Mouse (Mus musculus) CH12.LX (cell line): ENCODE results near the gene Adora3. TPM values are rescaled to one million over a fixed set of nuclear protein-coding genes. Genes with fewer than 3 reads are reported as not detected.
A peak's percentile ranks its signal among the peaks of the same experiment; 100 is the strongest.

Source experiments
- DNase-seq: peaks from one replicate; pipeline ENCODE4 v3.0.0-alpha.2; 2013; ENCODE audit errors: extremely low read depth
- H3K27ac ChIP-seq: 2 replicates; pipeline ENCODE4 v1.5.1; 2012; ENCODE audit warnings: low read depth, mild to moderate bottlenecking, control low read depth, moderate library complexity; ENCODE audit not compliant: insufficient read depth
- H3K27me3 ChIP-seq: replicated peaks from 2 replicates; pipeline ENCODE3; 2012; ENCODE audit warnings: inconsistent platforms
- H3K36me3 ChIP-seq, 2 experiments: replicated peaks in 1 of 2; 2 replicates each; pipeline versions ENCODE3 to v1.6.1; 2012; ENCODE audit warnings: inconsistent platforms in 1 of 2, low read length in 1 of 2, mild to moderate bottlenecking in 1 of 2, mixed read lengths in 1 of 2, moderate library complexity in 1 of 2; ENCODE audit not compliant: control insufficient read depth in 1 of 2, insufficient read depth in 1 of 2
- H3K4me1 ChIP-seq, 2 experiments: 2 replicates each; pipeline ENCODE4 v1.6.1; 2012; ENCODE audit warnings: inconsistent platforms in 1 of 2, moderate library complexity in 1 of 2; ENCODE audit not compliant: insufficient read depth in 2 of 2, control insufficient read depth in 1 of 2
- H3K4me2 ChIP-seq: 2 replicates; pipeline ENCODE4 v1.6.1; 2012; ENCODE audit warnings: low read depth, mild to moderate bottlenecking, control low read depth; ENCODE audit not compliant: poor library complexity, insufficient read depth, severe bottlenecking
- H3K4me3 ChIP-seq, 3 experiments: fragments of 150-350 bp in 1 of 3; sonication (generic) in 1 of 3; replicated peaks in 1 of 3; 2 replicates each; pipeline versions ENCODE3 to v1.5.1; 2011 to 2012; ENCODE audit warnings: low read depth in 2 of 3, low read length in 2 of 3, mild to moderate bottlenecking in 2 of 3, moderate library complexity in 2 of 3, control low read depth in 1 of 3, improper control_type of control experiment in 1 of 3, inconsistent platforms in 1 of 3, mixed read lengths in 1 of 3; ENCODE audit not compliant: poor library complexity in 1 of 3
- H3K79me2 ChIP-seq: replicated peaks from 2 replicates; pipeline ENCODE4 v1.6.1; 2012; ENCODE audit warnings: mild to moderate bottlenecking, moderate library complexity; ENCODE audit not compliant: control insufficient read depth, poor library complexity, insufficient read depth, severe bottlenecking; ENCODE audit errors: extremely low read depth
- H3K9ac ChIP-seq: 2 replicates; pipeline ENCODE4 v1.6.1; 2012; ENCODE audit warnings: low read depth, mild to moderate bottlenecking, control low read depth, moderate library complexity; ENCODE audit not compliant: insufficient read depth
- H3K9me3 ChIP-seq: replicated peaks from 2 replicates; pipeline ENCODE3; 2012; ENCODE audit warnings: low read length, inconsistent platforms, mixed read lengths
- BHLHE40 ChIP-seq: IDR thresholded peaks from 2 replicates; pipeline ENCODE4 v1.6.1; 2011; ENCODE audit warnings: mild to moderate bottlenecking, low read depth, low read length, improper control_type of control experiment
- CTCF ChIP-seq, 2 experiments: IDR thresholded peaks in 1 of 2; conservative IDR thresholded peaks in 1 of 2; 2 replicates each; pipeline ENCODE4 v1.5.1; 2011 to 2012; ENCODE audit warnings: low read depth in 2 of 2, low read length in 2 of 2, improper control_type of control experiment in 1 of 2, inconsistent platforms in 1 of 2, mild to moderate bottlenecking in 1 of 2, moderate library complexity in 1 of 2
- ELF1 ChIP-seq: IDR thresholded peaks from 2 replicates; pipeline ENCODE4 v1.6.1; 2014; ENCODE audit warnings: low read depth, mild to moderate bottlenecking, inconsistent platforms, low read length, improper control_type of control experiment
- ETS1 ChIP-seq: conservative IDR thresholded peaks from 2 replicates; pipeline ENCODE4 v1.6.1; 2012; ENCODE audit warnings: low read depth, mild to moderate bottlenecking, inconsistent platforms, low read length, improper control_type of control experiment, moderate library complexity
- HCFC1 ChIP-seq: IDR thresholded peaks from 2 replicates; pipeline ENCODE4 v1.6.1; 2012; ENCODE audit warnings: low read depth, mild to moderate bottlenecking, inconsistent platforms, low read length, improper control_type of control experiment
- JUND ChIP-seq: conservative IDR thresholded peaks from 2 replicates; pipeline ENCODE4 v1.6.1; 2011; ENCODE audit warnings: low read depth, low read length, improper control_type of control experiment
- KAT2A ChIP-seq: IDR thresholded peaks from 2 replicates; pipeline ENCODE4 v1.6.1; 2012; ENCODE audit warnings: low read length, improper control_type of control experiment, inconsistent platforms; ENCODE audit not compliant: insufficient replicate concordance
- MYC ChIP-seq: IDR thresholded peaks from 2 replicates; pipeline ENCODE4 v1.6.1; 2011; ENCODE audit warnings: low read depth, mild to moderate bottlenecking, improper control_type of control experiment, low read length
- PAX5 ChIP-seq: IDR thresholded peaks from 2 replicates; pipeline ENCODE4 v1.6.1; 2012; ENCODE audit warnings: low read length, inconsistent platforms, mixed read lengths
- SIN3A ChIP-seq: IDR thresholded peaks from 2 replicates; pipeline ENCODE4 v1.6.1; 2012; ENCODE audit warnings: low read length, improper control_type of control experiment, inconsistent platforms
- SMC3 ChIP-seq: IDR thresholded peaks from 2 replicates; pipeline ENCODE4 v1.6.1; 2011; ENCODE audit warnings: low read depth, low read length, improper control_type of control experiment
- TBP ChIP-seq: conservative IDR thresholded peaks from 2 replicates; pipeline ENCODE4 v1.6.1; 2011; ENCODE audit warnings: low read depth, low read length, improper control_type of control experiment
- TCF12 ChIP-seq: IDR thresholded peaks from 2 replicates; pipeline ENCODE4 v1.6.1; 2014; ENCODE audit warnings: low read depth, mild to moderate bottlenecking, inconsistent platforms, low read length, improper control_type of control experiment
- ZKSCAN1 ChIP-seq: IDR thresholded peaks from 2 replicates; pipeline ENCODE4 v1.6.1; 2012; ENCODE audit warnings: low read depth, inconsistent platforms, low read length, improper control_type of control experiment, borderline replicate concordance
- dilution Hi-C: fragments of 300-500 bp; cut with MboI; formaldehyde crosslinking; loops from 2 replicates; pipeline ENCODE4 v1.14.3; 2020; ENCODE audit warnings: low sequenced_read_pairs; ENCODE audit not compliant: extremely low pct_unique_long_range_greater_than_20kb, extremely low pct_ligation_motif_present
- in situ Hi-C: fragments of 300-500 bp; cut with MboI; formaldehyde crosslinking; loops from 3 replicates; pipeline ENCODE4 v1.14.3; 2019; ENCODE audit warnings: low sequenced_read_pairs, low pct_ligation_motif_present, low pct_unique_long_range_greater_than_20kb, mixed read lengths
- polyA plus RNA-seq: library from polyadenylated mRNA; unstranded; fragments of >175 nt; gene quantifications from 2 replicates; pipeline ENCODE4 v1.2.1, GENCODE M21; 2012; ENCODE audit warnings: low read depth; ENCODE audit not compliant: insufficient read length
- total RNA-seq, 2 experiments: library from RNA; depleted of rRNA; stranded (reverse); fragments of 300-350 nt in 1 of 2; fragments of >200 nt in 1 of 2; gene quantifications; 2 replicates each; pipeline ENCODE4 v1.2.3; 2012 to 2014

The Adora3 gene
- total and polyA plus RNA-seq, 3 experiments, result 0.54 to 1.4 (median 1.1) TPM

- peak; percentile 95 for TF ChIP-seq SMC3
Observed at GRCm38 (mm10) chr3:105894601-105895592, 24.2 kb downstream of the Adora3 start (continued).

DNA sequence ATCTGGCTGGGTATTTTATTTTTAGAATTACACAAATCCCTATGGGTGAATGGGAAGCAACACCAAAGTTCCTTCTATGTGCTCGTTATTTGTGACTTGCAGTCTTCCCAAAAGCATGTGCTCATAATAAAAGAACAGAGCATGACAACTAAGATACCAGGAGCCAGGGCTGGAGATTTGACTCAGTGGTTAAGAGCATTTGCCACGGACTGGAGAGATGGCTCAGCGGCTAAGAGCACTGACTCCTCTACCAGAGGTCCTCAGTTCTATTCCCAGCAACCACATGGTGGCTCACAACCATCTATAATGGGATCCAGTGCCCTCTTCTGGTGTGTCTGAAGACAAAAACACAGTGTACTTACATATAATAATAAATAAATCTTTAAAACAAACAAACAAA lies 26.2 kb downstream of the Adora3 start:
- Histone ChIP-seq H3K9ac (no peak overlapping the region), H3K4me1 (peaks cover 13 to 58% of the 10 kb centered on the region in 2 experiments), H3K27ac (no peak overlapping the region), H3K4me2 (no peak overlapping the region), H3K79me2 (no peaks in the 10 kb centered on the region), H3K36me3 (no peaks in the 10 kb centered on the region), H3K9me3 (peaks cover 3% of the 10 kb centered on the region), H3K4me3 (no peak overlapping the region), H3K27me3 (no peaks in the 10 kb centered on the region)
- no peak for DNase-seq
- in situ Hi-C loops, result loop anchor here (5.0 kb wide), 1 partner anchor 210 kb away; the partner anchor contains the start of gene Ddx20
- dilution Hi-C loops, result no loop called here
- no peak for TF ChIP-seq JUND
- 0 out of 4 replicates have a peak, but pooled peaks of 1 of the 2 experiments have one; percentile 5 for TF ChIP-seq CTCF (conservative IDR thresholded peaks at IDR 0.05 in 1 of 2, IDR thresholded peaks at IDR 0.05 in 1 of 2; ENCODE audit: low read depth in 2 of 2, low read length in 2 of 2)

DNA sequence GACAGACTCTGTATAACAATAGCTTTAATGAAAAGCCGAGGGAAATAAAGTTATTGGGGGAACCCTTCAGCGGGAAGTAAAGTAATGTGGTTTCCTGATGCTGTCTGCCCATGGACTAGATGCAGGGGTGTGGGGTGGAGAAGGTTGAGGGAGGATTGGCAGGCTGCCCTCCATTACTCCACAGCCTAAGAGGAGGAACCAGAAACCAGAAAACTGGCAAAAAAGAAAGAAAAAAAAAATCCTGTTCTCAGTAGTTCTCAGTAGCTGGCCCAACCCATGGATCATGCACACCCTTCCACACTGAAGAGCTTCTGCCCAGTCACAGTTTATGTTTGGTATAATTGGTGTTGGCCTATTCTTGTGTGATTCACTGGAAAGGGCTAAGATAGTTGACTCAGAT lies 27.7 kb downstream of the Adora3 start:
- Histone ChIP-seq H3K79me2 (no peaks in the 10 kb centered on the region), H3K27me3 (no peaks in the 10 kb centered on the region), H3K36me3 (no peaks in the 10 kb centered on the region), H3K4me3 (no peak overlapping the region), H3K9ac (no peak overlapping the region), H3K9me3 (peaks cover 3% of the 10 kb centered on the region), H3K27ac (no peak overlapping the region), H3K4me2 (no peak overlapping the region), H3K4me1 (peaks cover 13 to 53% of the 10 kb centered on the region in 2 experiments)
- in situ Hi-C loops (loop anchor here (5.0 kb wide), 1 partner anchor 211 kb away; the partner anchor contains the start of gene Ddx20), dilution Hi-C loops (no loop called here)
- TF ChIP-seq ETS1 (no peak), ELF1 (no peak), SMC3 (no peak), BHLHE40 (no peak), KAT2A (no peak), SIN3A (no peak), MYC (no peak), ZKSCAN1 (no peak), TBP (no peak), TCF12 (no peak), HCFC1 (no peak), PAX5 (no peak)
- no peak for DNase-seq
